Mouse (Mus musculus): ENCODE measurements around the gene Tmem236. TPM values are rescaled to one million over a fixed set of nuclear protein-coding genes. Genes with fewer than 3 reads are reported as not detected.

Gene Tmem236
- polyA plus RNA-seq, 1 experiment from 2014 or later = 0.11 TPM

DNA sequence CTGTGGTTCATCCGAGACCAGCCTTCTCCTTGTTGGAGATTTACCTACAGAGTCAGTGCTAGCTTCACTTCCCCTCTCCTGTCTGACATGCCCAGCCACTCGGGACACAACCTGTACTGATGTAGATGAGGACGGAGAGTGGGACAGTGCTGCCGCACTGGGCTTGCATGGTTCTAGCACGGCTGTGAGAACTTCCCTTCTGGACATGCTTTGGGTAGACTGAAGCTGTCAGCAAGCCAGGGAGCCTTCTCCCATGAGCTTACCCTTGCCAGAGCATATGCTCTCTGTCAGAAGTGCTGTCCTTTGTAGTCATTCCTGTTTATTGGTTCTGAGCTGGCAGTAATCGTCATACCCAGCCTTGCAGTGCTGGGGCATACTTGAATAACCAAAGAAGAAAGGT is 22.5 kb upstream of the Tmem236 start:
- no peak for ATAC-seq (ENCODE audit: extremely low read depth, insufficient number of reproducible peaks, low FRiP score, low TSS enrichment)
- Histone ChIP-seq H3K9ac (no peak overlapping the region), H3K4me2 (no peak overlapping the region), H3K27ac (replicated peaks) (no peak overlapping the region), H3K9me3 (no peaks in the 10 kb centered on the region), H3K4me3 (no peak overlapping the region), H3K36me3 (peaks cover 18% of the 10 kb centered on the region), H3K27me3 (replicated peaks) (no peaks in the 10 kb centered on the region), H3K4me1 (no peaks in the 10 kb centered on the region)
- 87% methylated on average over 6 of the region's 6 CpGs for WGBS

DNA sequence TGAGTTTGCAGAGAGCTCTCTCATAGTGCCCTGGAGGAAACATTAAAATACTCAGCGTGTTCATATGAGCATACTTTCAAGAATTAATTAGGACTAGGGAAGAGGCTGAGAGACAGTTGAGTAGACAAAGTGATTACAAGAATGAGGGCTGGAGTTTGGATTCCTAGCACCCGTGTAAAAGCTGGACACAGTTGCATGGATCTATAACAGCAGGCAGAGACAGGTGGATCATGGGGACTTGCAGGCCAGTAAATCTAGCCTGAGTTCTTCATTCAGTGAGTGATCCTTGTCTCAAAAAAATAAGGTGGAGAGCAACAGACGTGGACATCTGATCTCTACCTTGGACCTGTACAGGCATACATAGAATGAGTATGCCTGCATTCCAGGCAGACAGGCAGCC is 15.3 kb upstream of the Tmem236 start:
- Histone ChIP-seq H3K36me3 (no peaks in the 10 kb centered on the region; the same call in 1 of the 2 replicates), H3K4me3 (no peak overlapping the region), H3K4me2 (no peak overlapping the region), H3K9ac (no peak overlapping the region), H3K27ac (replicated peaks) (no peak overlapping the region; the same call in 1 of the 2 replicates), H3K9me3 (no peaks in the 10 kb centered on the region), H3K4me1 (peaks cover 7% of the 10 kb centered on the region), H3K27me3 (replicated peaks) (no peaks in the 10 kb centered on the region)
- ATAC-seq (ENCODE audit: extremely low read depth, insufficient number of reproducible peaks, low FRiP score, low TSS enrichment) = no peak
- 59% methylated on average over 3 of the region's 3 CpGs for WGBS

DNA sequence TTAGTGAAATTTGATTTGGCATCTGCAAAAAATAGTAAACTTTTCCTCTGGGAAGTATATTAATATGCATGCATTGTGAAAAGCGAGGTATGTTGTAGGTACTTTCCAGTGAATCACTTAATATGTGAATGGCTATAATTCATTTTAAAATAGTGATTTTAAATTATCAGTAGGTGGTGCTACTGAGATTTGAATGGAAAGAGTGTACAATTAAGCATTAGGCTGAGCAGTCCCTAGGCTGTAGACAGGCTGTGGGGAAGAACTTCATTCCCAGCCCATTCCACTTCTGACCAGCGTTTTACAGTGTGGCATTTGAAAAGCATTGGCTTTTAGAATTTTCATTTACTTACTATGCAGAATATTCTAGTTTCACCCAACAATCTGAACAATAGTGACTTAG is 14.6 kb upstream of the Tmem236 start:
- ATAC-seq (ENCODE audit: extremely low read depth, insufficient number of reproducible peaks, low FRiP score, low TSS enrichment) = no peak
- H3K9ac ChIP-seq = no peak overlapping the region
- no peaks in the 10 kb centered on the region for H3K9me3 ChIP-seq
- 78% methylated on average over 2 of the region's 2 CpGs for WGBS
- H3K4me2 ChIP-seq = no peak overlapping the region
- no peak overlapping the region for H3K27ac ChIP-seq (replicated peaks)
- no peaks in the 10 kb centered on the region; the same call in 1 of the 2 replicates for H3K36me3 ChIP-seq
- H3K27me3 ChIP-seq (replicated peaks) = no peaks in the 10 kb centered on the region
- H3K4me1 ChIP-seq = peaks cover 13% of the 10 kb centered on the region
- H3K4me3 ChIP-seq = no peak overlapping the region

DNA sequence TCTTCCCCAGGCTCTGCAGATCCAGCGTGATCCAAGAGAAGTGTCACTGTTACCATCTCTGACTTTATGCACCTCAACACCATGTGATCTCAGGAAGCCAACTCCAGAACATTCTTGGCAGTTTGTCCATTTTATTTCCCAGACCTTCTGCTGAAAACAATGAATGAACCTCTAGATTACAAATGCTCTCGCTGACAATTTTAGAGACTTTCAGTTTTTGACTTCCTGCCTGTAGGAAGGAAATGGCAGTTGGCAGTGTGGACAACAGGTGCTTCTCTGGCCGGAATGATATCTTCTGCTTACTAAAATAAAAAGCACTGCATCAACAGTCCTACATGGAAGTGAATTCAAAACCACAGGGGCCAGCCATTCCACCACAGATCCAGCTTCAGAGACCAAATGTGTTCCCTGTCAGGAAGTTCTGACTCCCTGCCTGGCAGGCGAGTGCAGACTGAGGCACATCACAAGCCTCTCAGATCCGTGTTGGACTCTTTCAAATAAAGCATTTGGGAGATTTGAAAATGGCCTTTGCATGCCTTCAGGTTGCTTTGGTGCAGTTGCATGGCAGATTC is 9.8 kb upstream of the Tmem236 start:
- no peaks in the 10 kb centered on the region for H3K9me3 ChIP-seq
- no peak overlapping the region for H3K4me3 ChIP-seq
- H3K4me1 ChIP-seq = peaks cover 15% of the 10 kb centered on the region
- no peaks in the 10 kb centered on the region for H3K36me3 ChIP-seq
- WGBS = 65% methylated on average over 5 of the region's 5 CpGs
- H3K9ac ChIP-seq = no peak overlapping the region
- no peak overlapping the region for H3K4me2 ChIP-seq
- no peak for ATAC-seq (ENCODE audit: extremely low read depth, insufficient number of reproducible peaks, low FRiP score, low TSS enrichment)
- no peaks in the 10 kb centered on the region for H3K27me3 ChIP-seq (replicated peaks)
- peak overlapping the region; percentile 74 for H3K27ac ChIP-seq (replicated peaks)

- H3K9me3 ChIP-seq = no peaks in the 10 kb centered on the region
- H3K36me3 ChIP-seq = no peaks in the 10 kb centered on the region
- 51% methylated on average over 2 of the region's 2 CpGs for WGBS
- ATAC-seq (ENCODE audit: extremely low read depth, insufficient number of reproducible peaks, low FRiP score, low TSS enrichment) = no peak
- H3K4me2 ChIP-seq = no peak overlapping the region
- H3K27ac ChIP-seq (replicated peaks) = peak overlapping the region; percentile 74
- H3K9ac ChIP-seq = no peak overlapping the region
- H3K4me1 ChIP-seq = peaks cover 14% of the 10 kb centered on the region
- H3K27me3 ChIP-seq (replicated peaks) = no peaks in the 10 kb centered on the region
- no peak overlapping the region for H3K4me3 ChIP-seq
These were observed 9.3 kb upstream of the Tmem236 start for GRCm38 (mm10) chr2:14165066-14165465.

- ATAC-seq (ENCODE audit: extremely low read depth, insufficient number of reproducible peaks, low FRiP score, low TSS enrichment) = no peak
- no peak overlapping the region for H3K4me3 ChIP-seq
- H3K9me3 ChIP-seq = no peaks in the 10 kb centered on the region
- H3K27ac ChIP-seq (replicated peaks) = peak overlapping the region; percentile 74
- no peaks in the 10 kb centered on the region for H3K27me3 ChIP-seq (replicated peaks)
- no peak overlapping the region for H3K9ac ChIP-seq
- 52% methylated on average over 3 of the region's 3 CpGs for WGBS
- H3K4me1 ChIP-seq = peaks cover 14% of the 10 kb centered on the region
- H3K4me2 ChIP-seq = no peak overlapping the region
- H3K36me3 ChIP-seq = no peaks in the 10 kb centered on the region
These were observed 8.5 kb upstream of the Tmem236 start for GRCm38 (mm10) chr2:14165618-14166344.

DNA sequence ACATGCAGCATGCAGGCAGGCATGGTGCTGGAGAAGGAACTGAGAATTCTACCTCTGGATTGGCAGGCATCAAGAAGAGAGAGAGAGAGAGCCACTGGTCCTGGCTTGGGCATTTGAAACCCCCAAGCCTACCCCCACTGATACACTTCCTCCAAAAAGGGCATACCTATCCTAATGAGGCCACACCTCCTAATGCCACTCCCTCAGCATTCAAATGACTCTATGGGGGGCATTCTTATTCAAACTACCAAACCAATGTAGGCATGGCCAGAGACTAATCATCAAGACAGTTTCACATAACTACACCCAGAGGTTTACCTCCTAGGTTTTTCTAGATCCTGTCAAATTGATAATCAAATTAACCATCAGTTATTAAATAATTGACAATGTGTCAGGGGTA is 6.6 kb upstream of the Tmem236 start:
- Histone ChIP-seq H3K27ac (replicated peaks) (no peak overlapping the region), H3K36me3 (no peaks in the 10 kb centered on the region), H3K4me3 (no peak overlapping the region), H3K9me3 (no peaks in the 10 kb centered on the region), H3K9ac (no peak overlapping the region), H3K4me2 (no peak overlapping the region), H3K27me3 (replicated peaks) (no peaks in the 10 kb centered on the region), H3K4me1 (peaks cover 14% of the 10 kb centered on the region)
- ATAC-seq (ENCODE audit: extremely low read depth, insufficient number of reproducible peaks, low FRiP score, low TSS enrichment) = no peak

DNA sequence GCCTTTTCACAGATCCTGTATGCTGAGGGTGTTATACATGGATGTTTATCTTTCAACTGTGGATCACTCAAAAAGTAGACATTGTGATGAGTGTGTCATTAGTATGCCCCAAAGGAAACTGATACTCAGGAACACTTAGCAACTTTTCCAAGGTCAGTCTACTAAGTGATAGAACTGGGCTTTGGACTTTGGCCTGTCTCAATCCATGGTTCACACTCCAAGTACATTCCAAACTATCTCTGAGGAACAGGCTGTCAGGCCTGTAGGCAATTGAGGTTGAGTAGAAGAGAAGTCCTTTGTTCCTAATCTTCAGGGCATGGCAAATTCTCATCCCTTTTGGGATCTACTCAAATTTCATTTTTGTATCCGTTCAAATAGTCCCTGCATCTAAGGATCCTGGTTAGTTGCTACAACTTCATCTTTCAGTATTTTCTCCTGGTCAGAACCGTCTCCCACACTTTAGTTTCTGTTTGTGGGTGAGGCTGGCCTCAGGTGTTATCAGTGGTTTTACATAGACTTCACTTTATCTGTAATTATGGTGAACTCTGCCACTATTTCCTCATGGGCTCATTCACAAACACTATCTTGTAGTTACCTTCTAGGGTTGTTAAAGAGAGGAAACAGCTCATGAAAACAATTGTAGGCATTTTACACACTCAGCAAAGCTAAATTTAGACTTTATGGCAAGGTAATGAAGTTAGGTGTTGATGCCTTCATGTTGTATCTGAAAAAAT is 2.3 kb downstream of the Tmem236 start:
- WGBS = 63% methylated on average over 2 of the region's 2 CpGs
- no peaks in the 10 kb centered on the region for H3K4me1 ChIP-seq
- ATAC-seq (ENCODE audit: extremely low read depth, insufficient number of reproducible peaks, low FRiP score, low TSS enrichment) = no peak
- H3K9me3 ChIP-seq = no peaks in the 10 kb centered on the region
- no peak overlapping the region for H3K27ac ChIP-seq (replicated peaks)
- no peak overlapping the region for H3K4me2 ChIP-seq
- H3K9ac ChIP-seq = no peak overlapping the region
- no peaks in the 10 kb centered on the region for H3K27me3 ChIP-seq (replicated peaks)
- H3K36me3 ChIP-seq = no peaks in the 10 kb centered on the region
- no peak overlapping the region for H3K4me3 ChIP-seq

DNA sequence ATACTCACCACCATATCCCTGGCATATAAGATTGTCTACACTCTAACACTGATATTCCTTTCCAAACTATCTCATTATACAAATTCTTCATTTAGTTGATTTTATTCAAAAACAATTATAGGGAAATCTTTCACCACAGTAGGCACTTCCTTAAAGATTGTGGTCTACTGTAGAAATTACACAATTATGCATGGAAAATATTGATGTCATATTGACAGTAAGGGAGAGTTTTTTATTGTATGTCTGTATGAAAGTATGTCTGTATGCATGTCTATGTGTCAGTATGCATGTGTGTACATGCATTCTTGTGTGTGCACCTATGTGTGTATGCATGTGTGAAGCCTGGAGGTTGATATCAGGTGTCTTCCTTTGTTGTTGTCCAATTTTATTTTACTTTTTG is 10.1 kb downstream of the Tmem236 start:
- Histone ChIP-seq H3K4me3 (no peak overlapping the region), H3K9ac (no peak overlapping the region), H3K36me3 (no peaks in the 10 kb centered on the region), H3K4me2 (no peak overlapping the region), H3K27me3 (replicated peaks) (no peaks in the 10 kb centered on the region), H3K27ac (replicated peaks) (no peak overlapping the region), H3K9me3 (no peaks in the 10 kb centered on the region), H3K4me1 (no peaks in the 10 kb centered on the region)
- ATAC-seq (ENCODE audit: extremely low read depth, insufficient number of reproducible peaks, low FRiP score, low TSS enrichment) = no peak

DNA sequence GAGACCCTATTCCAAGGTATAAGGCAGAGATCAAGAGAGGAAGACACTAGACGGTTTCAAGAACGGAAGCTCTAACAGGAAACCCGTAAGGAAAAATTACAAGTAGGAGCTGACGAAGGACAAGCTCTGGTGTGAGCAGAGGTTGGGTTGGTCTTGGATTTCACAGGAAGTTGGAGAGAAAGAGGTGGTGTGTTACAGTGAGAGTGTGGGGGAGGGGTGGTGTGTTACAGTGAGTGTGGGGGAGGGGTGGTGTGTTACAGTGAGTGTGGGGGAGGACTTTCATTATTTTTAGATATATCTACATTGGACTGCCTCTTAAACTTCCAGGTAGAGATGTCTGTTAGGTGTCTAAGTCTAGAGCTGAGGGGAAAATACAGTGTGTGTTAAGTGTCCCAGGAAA is 16.4 kb downstream of the Tmem236 start:
- Histone ChIP-seq H3K4me3 (no peak overlapping the region), H3K36me3 (no peaks in the 10 kb centered on the region), H3K4me1 (peaks cover 10% of the 10 kb centered on the region), H3K9ac (no peak overlapping the region), H3K4me2 (no peak overlapping the region), H3K27me3 (replicated peaks) (no peaks in the 10 kb centered on the region), H3K9me3 (no peaks in the 10 kb centered on the region), H3K27ac (replicated peaks) (no peak overlapping the region)
- WGBS = 44% methylated on average over 4 of the region's 4 CpGs
- no peak for ATAC-seq (ENCODE audit: extremely low read depth, insufficient number of reproducible peaks, low FRiP score, low TSS enrichment)

DNA sequence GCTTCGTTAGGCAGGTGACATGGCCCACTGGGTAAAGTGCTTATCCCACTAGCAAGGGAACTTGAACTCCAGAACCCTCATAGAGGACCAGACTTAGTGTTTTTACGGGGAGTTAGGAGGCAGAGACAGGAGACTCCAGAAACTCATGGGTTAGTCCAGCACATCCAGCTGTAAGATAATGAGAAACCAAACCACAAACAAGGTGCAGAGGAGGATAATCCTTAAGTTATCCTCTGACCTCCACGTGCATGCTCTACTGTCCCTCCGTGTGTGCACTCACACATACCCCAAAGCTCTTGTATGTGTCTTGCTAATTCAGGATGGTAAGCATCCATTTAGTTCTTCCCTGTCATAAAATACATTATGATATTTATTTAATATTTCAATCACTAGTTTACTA is 17.3 kb downstream of the Tmem236 start:
- 75% methylated on average over 4 of the region's 4 CpGs for WGBS

More for the DNA sequence above, 17.3 kb downstream of the Tmem236 start:
- no peak for ATAC-seq (ENCODE audit: extremely low read depth, insufficient number of reproducible peaks, low FRiP score, low TSS enrichment)
- H3K9me3 ChIP-seq = no peaks in the 10 kb centered on the region
- no peaks in the 10 kb centered on the region for H3K36me3 ChIP-seq
- H3K9ac ChIP-seq = no peak overlapping the region
- H3K4me3 ChIP-seq = no peak overlapping the region
- no peaks in the 10 kb centered on the region for H3K27me3 ChIP-seq (replicated peaks)
- no peak overlapping the region for H3K4me2 ChIP-seq
- H3K4me1 ChIP-seq = peaks cover 10% of the 10 kb centered on the region
- H3K27ac ChIP-seq (replicated peaks) = no peak overlapping the region

Measured in heart, embryonic 13.5 days (tissue).